Mouse (Mus musculus): Measurements from ENCODE around the gene Stpg4. TPM values are rescaled to one million over a fixed set of nuclear protein-coding genes. Genes with fewer than 3 reads are reported as not detected.

Stpg4 gene
- total RNA-seq, 2 experiments from 2014 or later, result not detected

- ATAC-seq (replicated peaks; ENCODE audit: low FRiP score, poor library complexity, severe bottlenecking), result no peak
Measured at GRCm38 (mm10) chr17:87447612-87448200, 20.2 kb upstream of the Stpg4 start.

- ATAC-seq (replicated peaks; ENCODE audit: low FRiP score, poor library complexity, severe bottlenecking), result peak; percentile 94
Measured at GRCm38 (mm10) chr17:87446767-87447611, 19.4 kb upstream of the Stpg4 start, which contains the start of gene Calm2. Calm2 (minus strand) TSS chr17:87446935.

GRCm38 (mm10) chr17:87445917-87446766, 18.6 kb upstream of the Stpg4 start:
- 0 out of 2 replicates have a peak, but pooled peaks have one; percentile 2 for ATAC-seq (replicated peaks; ENCODE audit: low FRiP score, poor library complexity, severe bottlenecking)

- no peak for ATAC-seq (replicated peaks; ENCODE audit: low FRiP score, poor library complexity, severe bottlenecking)
Measured at GRCm38 (mm10) chr17:87445337-87445916, 17.9 kb upstream of the Stpg4 start.

- ATAC-seq (replicated peaks; ENCODE audit: low FRiP score, poor library complexity, severe bottlenecking), result no peak
Measured at GRCm38 (mm10) chr17:87444763-87445162, 17.2 kb upstream of the Stpg4 start.

- no peak for ATAC-seq (replicated peaks; ENCODE audit: low FRiP score, poor library complexity, severe bottlenecking)
Measured at GRCm38 (mm10) chr17:87441537-87441936, 14.0 kb upstream of the Stpg4 start.

GRCm38 (mm10) chr17:87439441-87439840, 11.9 kb upstream of the Stpg4 start:
- no peak for ATAC-seq (replicated peaks; ENCODE audit: low FRiP score, poor library complexity, severe bottlenecking)

- no peak for ATAC-seq (replicated peaks; ENCODE audit: low FRiP score, poor library complexity, severe bottlenecking)
Measured at GRCm38 (mm10) chr17:87433929-87434328, 6.4 kb upstream of the Stpg4 start.

DNA sequence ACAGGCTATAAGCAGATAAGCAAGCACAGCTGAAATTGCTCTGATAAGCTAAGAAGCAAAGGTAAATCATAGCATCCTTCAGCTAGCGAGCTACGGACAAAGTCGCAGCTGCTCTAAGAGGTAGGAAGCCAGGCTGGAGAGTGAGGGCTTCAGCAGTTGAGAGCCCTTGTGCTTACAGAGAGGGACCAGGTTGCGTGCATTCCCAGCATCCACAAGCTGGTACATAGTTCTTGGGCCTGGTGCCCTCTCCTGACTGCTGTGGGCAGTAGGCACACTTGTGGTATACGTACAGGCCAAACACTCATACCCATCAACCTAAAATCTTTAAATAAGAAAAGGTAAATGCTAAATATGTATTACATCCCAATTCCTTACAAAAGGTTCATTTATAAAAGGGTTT, 5.2 kb upstream of the Stpg4 start:
- no peak for ATAC-seq (replicated peaks; ENCODE audit: low FRiP score, poor library complexity, severe bottlenecking)

- no peak for ATAC-seq (replicated peaks; ENCODE audit: low FRiP score, poor library complexity, severe bottlenecking)
Measured at GRCm38 (mm10) chr17:87432314-87432713, 4.8 kb upstream of the Stpg4 start.

DNA sequence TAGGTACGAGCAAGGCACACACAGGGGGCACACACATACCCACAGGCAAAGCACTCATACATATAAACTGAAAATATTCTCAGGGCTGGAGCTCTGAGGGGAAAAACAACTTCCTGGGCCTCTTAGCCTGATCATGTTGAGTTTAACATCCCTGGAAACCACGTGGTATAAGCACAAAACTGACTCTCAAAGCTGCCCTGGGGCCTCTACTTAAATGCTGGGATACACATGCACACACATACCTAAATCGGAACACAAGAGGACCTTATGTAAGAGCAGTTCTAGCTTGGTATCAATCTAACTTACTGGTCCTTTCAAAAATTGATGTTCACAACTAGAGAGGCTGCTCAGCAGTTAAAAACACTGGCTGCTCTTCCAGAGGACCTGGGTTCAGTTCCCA, 1.9 kb upstream of the Stpg4 start:
- 0 out of 2 replicates have a peak, but pooled peaks have one; percentile 30 for ATAC-seq (replicated peaks; ENCODE audit: low FRiP score, poor library complexity, severe bottlenecking)

DNA sequence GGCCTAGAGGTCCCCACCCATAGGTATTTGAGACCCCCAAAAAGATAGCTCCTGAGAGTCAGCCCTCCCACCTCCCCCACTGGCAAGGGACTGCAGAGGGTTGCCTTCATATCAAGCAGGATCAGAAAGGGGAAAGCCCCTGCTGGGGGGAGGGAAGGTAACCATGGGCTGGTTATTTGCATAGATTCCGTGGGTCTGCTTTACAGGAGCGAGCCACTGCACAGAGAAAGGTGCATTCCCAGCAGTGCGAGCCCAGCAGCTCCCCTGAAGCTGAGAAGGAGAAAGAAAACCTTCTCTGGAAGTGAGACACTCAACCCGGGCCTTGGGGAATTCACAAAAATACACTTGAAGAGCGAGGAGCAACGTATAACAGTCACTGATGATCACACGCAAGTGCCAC, 9.5 kb downstream of the Stpg4 start:
- no peak for ATAC-seq (replicated peaks; ENCODE audit: low FRiP score, poor library complexity, severe bottlenecking)

GRCm38 (mm10) chr17:87406646-87407045, 20.9 kb downstream of the Stpg4 start:
- no peak for ATAC-seq (replicated peaks; ENCODE audit: low FRiP score, poor library complexity, severe bottlenecking)

- ATAC-seq (replicated peaks; ENCODE audit: low FRiP score, poor library complexity, severe bottlenecking), result no peak
Measured at GRCm38 (mm10) chr17:87405576-87405975, 22.0 kb downstream of the Stpg4 start.

GRCm38 (mm10) chr17:87403462-87403861, 24.1 kb downstream of the Stpg4 start:
- ATAC-seq (replicated peaks; ENCODE audit: low FRiP score, poor library complexity, severe bottlenecking), result no peak

- no peak for ATAC-seq (replicated peaks; ENCODE audit: low FRiP score, poor library complexity, severe bottlenecking)
Measured at GRCm38 (mm10) chr17:87402444-87402843, 25.1 kb downstream of the Stpg4 start.

GRCm38 (mm10) chr17:87397088-87397487, 30.5 kb downstream of the Stpg4 start:
- no peak for ATAC-seq (replicated peaks; ENCODE audit: low FRiP score, poor library complexity, severe bottlenecking)

- ATAC-seq (replicated peaks; ENCODE audit: low FRiP score, poor library complexity, severe bottlenecking), result no peak
Measured at GRCm38 (mm10) chr17:87391242-87391641, 36.3 kb downstream of the Stpg4 start.

GRCm38 (mm10) chr17:87387068-87387467, 40.5 kb downstream of the Stpg4 start:
- ATAC-seq (replicated peaks; ENCODE audit: low FRiP score, poor library complexity, severe bottlenecking), result no peak

DNA sequence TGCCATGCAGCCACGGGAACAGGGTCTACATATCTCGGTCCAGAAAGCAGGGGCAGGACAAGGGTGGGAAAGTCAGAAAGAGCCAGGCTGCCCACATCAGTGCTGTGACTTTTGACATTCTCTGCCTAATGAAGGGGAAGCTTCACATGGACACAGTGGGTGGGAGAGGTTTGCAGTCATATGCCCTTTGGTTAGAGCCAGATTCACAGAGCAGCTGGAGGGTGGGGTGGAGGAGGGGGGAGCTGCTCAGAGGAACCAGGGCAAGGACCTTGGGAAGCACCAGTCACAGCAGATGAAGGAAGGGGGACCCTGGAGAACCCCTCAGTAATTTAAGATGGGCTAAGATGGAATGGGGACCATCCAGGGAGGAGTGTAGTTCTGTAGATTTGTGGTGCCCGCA, 41.7 kb downstream of the Stpg4 start:
- no peak for ATAC-seq (replicated peaks; ENCODE audit: low FRiP score, poor library complexity, severe bottlenecking)

Data from erythroblast, adult 5-6 weeks (primary cell).